Mouse (Mus musculus) hindbrain, embryonic 10.5 days (tissue): ENCODE results near the gene Rasgef1c. TPM values are rescaled to one million over a fixed set of nuclear protein-coding genes. Genes with fewer than 3 reads are reported as not detected.
A peak's percentile ranks its signal among the peaks of the same experiment; 100 is the strongest.

Experiments
- DNase-seq: peaks from one replicate; pipeline ENCODE4 v3.0.0-alpha.2; 2017; ENCODE audit warnings: low spot score
- H3K27ac ChIP-seq: fragments of 300-500 bp; sonication (generic); 2 replicates; pipeline ENCODE4 v1.5.1; 2016; ENCODE audit warnings: mild to moderate bottlenecking, moderate library complexity
- H3K27me3 ChIP-seq: fragments of 300-500 bp; sonication (generic); 2 replicates; pipeline ENCODE4 v1.6.1; 2016; ENCODE audit warnings: mild to moderate bottlenecking; ENCODE audit not compliant: poor library complexity, insufficient read depth, severe bottlenecking
- H3K36me3 ChIP-seq: fragments of 300-500 bp; sonication (generic); 2 replicates; pipeline ENCODE4 v1.6.1; 2016; ENCODE audit warnings: mild to moderate bottlenecking, moderate library complexity
- H3K4me1 ChIP-seq: fragments of 300-500 bp; sonication (generic); replicated peaks from 2 replicates; pipeline ENCODE4 v1.6.1; 2016; ENCODE audit warnings: mild to moderate bottlenecking
- H3K4me3 ChIP-seq: fragments of 300-500 bp; sonication (generic); 2 replicates; pipeline ENCODE4 v1.5.1; 2016; ENCODE audit warnings: mild to moderate bottlenecking, moderate library complexity
- H3K9me3 ChIP-seq: fragments of 300-500 bp; sonication (generic); 2 replicates; pipeline ENCODE4 v1.6.1; 2016; ENCODE audit warnings: mild to moderate bottlenecking, moderate library complexity
- WGBS: fragments of 180-500 bp; shearing (Covaris S2); methylation state at CpG from one replicate; pipeline ENCODE4 v1.1.7; 2016; 5-methylcytosine and 5-hydroxymethylcytosine counted together
- polyA plus RNA-seq: library from polyadenylated mRNA; unstranded; fragments of >200 nt; fragmentation: Nextera tagmentation; extraction: Ambion mirVana; gene quantifications from 2 replicates; pipeline ENCODE4 v1.2.1, GENCODE M21; 2016

Rasgef1c gene
- polyA plus RNA-seq, 1 experiment from 2014 or later = 3.7 TPM

DNA sequence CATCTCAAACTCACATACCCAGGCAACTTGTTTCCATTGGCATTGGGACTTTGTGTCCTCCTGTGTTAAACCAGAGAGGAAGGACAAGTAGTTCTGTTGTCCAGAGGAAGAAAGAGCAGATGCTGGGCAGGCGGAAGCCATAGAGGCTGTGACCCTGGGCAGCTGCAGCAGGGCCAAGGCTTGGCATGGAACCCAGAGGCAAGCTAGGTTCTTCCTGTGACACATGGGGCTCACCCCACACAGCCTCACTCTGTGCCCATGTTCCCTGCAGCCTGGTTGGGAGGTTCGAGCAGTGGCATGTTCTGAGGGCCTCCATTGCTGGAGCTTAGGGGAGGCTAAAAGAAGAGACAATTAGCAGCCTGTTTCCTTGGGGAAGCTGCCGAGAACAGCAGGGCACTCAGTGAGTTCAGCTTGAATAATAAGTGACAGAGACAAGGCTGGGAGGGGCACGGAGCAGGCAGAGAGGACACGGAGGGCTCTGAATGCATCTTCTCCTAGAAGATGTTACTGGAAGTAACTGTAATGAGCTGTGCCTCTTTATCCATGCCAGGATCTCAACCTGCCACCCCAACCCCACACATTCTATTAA is 29.5 kb downstream of the Rasgef1c start:
- Histone ChIP-seq H3K27ac (peak overlapping the region; percentile 71), H3K4me3 (no peak overlapping the region), H3K9me3 (no peaks in the 10 kb centered on the region), H3K27me3 (no peaks in the 10 kb centered on the region), H3K36me3 (no peaks in the 10 kb centered on the region), H3K4me1 (peaks cover 54% of the 10 kb centered on the region)
- DNase-seq = no peak
- 39% methylated on average over 5 of the region's 5 CpGs for WGBS

DNA sequence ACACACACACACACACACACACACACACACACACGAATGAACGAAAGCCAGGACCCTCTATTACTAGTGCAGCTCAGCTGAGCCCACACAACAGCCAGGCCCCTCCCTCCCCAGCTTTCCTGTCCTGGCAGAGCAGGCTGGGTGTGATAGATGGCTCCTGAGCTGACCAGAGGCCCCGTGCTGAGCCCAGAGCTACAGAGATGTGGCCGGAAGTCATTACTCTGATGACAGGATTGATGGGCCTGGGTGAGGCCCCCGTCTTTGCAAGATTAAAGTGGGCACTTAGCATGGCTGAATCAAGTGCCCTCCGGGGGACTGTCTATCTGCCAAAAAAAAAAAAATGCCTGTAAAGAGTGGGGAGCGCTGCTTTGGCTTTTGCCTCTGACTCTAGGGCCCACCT is 30.2 kb downstream of the Rasgef1c start:
- peak; percentile 51 for DNase-seq

DNA sequence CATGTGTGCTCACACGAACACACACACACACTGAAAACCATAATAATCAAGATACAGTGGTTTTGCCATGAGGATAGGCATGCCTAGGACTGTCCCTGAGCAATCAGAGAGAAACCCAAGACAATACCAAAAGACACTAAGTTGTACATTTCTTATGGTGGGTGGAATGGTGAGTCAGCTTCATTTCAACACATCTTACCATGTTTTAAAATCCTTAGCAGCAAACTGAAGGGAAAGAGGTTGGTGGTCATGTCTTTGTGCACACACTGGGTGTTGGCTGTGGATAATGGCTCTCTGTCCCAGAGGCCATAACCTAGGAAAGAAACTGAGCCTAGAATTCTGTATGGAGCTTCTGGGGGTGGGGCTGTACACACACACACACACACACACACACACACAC is 32.2 kb downstream of the Rasgef1c start:
- H3K27ac ChIP-seq = peak overlapping the region; percentile 62
- 74% methylated on average over 1 of the region's 1 CpGs for WGBS
- H3K36me3 ChIP-seq = no peaks in the 10 kb centered on the region

More for the DNA sequence above, 30.2 kb downstream of the Rasgef1c start:
- Histone ChIP-seq H3K27me3 (no peaks in the 10 kb centered on the region), H3K4me1 (peaks cover 56% of the 10 kb centered on the region), H3K27ac (peak overlapping the region; percentile 71), H3K36me3 (no peaks in the 10 kb centered on the region), H3K9me3 (no peaks in the 10 kb centered on the region), H3K4me3 (no peak overlapping the region)
- 32% methylated on average over 7 of the region's 7 CpGs for WGBS

DNA sequence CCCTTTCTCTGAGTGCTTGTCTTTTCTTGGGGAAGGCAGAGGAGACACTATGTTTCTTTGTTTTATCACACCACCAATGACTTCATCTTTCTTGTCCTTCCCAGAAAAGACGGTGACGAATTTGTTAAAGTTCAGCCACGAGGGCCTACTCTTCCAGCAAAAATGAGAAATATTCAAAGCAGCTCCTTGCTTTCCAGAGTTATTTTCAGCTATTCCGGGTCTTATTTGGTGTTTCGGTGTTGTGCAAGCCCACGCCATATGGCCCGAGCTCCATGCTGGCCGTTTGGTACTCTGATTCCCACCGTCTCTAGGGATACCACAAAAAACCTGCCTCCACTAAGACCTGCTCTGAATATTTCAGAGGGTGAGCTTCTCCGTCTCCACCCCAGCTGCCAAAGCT is 32.7 kb downstream of the Rasgef1c start:
- Histone ChIP-seq H3K4me1 (peaks cover 58% of the 10 kb centered on the region), H3K36me3 (no peaks in the 10 kb centered on the region), H3K27me3 (no peaks in the 10 kb centered on the region), H3K4me3 (no peak overlapping the region), H3K9me3 (no peaks in the 10 kb centered on the region), H3K27ac (peak overlapping the region; percentile 62)
- WGBS = 72% methylated on average over 10 of the region's 10 CpGs
- no peak for DNase-seq

More for the DNA sequence above, 32.2 kb downstream of the Rasgef1c start:
- no peak for DNase-seq
- Histone ChIP-seq H3K4me1 (peaks cover 53% of the 10 kb centered on the region), H3K27me3 (no peaks in the 10 kb centered on the region), H3K9me3 (no peaks in the 10 kb centered on the region), H3K4me3 (no peak overlapping the region)

DNA sequence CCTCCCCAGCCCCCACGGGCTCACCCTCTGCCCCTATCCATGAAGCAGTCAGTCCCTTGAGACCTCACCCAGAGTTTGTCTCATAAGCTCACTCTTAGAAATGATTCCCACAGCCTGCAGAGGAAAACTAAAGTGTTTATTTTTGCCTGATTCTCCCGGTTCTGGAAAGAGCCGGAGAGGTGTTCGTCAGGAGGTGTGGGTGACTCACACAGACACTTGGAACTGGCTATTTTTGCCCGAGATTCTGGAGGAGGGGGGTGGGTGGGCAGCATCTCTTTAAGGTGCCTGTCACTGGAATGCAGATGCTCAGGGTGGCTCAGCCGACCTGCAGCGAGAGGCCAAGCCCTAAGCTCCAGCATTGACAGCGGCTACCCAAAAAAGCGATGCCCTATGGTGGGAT is 34.8 kb downstream of the Rasgef1c start:
- H3K36me3 ChIP-seq = no peaks in the 10 kb centered on the region
- H3K27me3 ChIP-seq = no peaks in the 10 kb centered on the region
- DNase-seq = no peak
- H3K4me1 ChIP-seq = peaks cover 51% of the 10 kb centered on the region
- H3K9me3 ChIP-seq = no peaks in the 10 kb centered on the region
- H3K4me3 ChIP-seq = no peak overlapping the region
- WGBS = 82% methylated on average over 9 of the region's 9 CpGs
- 0 out of 2 replicates have a peak overlapping the region, but pooled peaks have one; percentile 62 for H3K27ac ChIP-seq

DNA sequence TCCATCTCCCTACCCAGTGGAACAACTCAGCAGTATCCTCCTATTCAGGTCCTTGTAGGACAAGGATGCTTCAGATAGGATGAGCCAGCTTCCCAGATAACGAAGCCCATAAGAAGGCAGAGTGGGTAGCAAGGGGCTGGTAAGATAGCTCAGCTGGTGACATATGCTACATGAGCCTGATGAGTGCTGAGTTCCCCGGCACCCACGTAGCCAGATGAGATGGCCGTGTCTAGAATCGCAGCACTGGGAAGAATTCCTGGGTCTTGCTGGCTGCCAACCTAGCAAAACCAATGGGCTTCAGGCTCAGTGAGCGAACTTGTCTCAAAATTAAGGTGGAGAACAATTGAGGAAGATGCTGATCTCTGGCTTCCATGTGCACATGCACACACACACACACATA is 36.1 kb downstream of the Rasgef1c start:
- 92% methylated on average over 6 of the region's 6 CpGs for WGBS
- no peaks in the 10 kb centered on the region for H3K27me3 ChIP-seq
- H3K9me3 ChIP-seq = no peaks in the 10 kb centered on the region
- H3K4me1 ChIP-seq = peaks cover 40% of the 10 kb centered on the region
- H3K36me3 ChIP-seq = no peaks in the 10 kb centered on the region
- H3K27ac ChIP-seq = no peak overlapping the region; the same call in 1 of the 2 replicates
- no peak overlapping the region for H3K4me3 ChIP-seq
- no peak for DNase-seq

DNA sequence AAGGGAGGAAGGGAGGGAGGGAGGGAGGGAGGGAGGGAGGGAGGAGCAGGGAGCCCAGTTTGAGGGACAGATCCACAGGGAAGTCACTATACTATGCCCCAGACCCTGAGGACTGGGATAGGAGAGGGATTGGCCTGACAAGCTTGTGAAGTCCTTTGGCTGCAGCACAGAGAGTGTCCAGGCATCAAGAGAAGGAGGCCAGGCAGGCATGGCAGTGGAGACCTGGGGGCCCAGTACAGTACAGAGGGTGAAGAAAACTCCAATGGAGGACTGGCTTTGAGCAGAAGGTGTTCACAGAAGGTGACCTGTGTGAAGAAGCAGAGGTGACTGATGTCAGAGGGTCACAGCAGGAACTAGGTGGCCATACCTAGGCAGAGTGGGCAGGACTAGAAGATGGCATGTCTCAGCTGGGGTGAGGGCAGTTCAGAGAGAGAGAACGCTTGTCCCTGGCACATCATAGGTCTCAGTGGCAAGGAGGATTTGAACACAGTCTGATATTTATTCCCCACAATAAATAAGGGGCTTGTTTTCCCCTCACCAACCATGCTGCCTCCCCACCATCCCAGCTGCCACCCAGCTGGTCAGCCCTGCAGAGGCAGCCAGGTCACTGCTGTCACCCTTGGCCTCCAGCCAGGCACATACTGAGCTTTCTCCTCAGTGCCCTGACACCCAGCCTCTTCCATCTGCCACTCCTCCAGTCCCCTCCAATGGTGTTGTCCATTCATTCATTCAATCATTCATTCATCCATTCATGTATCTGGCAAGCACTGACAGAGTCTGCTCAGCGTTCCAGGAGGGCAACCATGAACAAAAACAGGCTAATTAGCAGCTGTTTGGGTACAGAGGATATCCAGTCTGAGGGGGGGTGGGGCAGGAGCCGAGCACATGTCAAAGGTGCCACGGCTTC is 36.9 kb downstream of the Rasgef1c start:
- H3K36me3 ChIP-seq = no peaks in the 10 kb centered on the region
- WGBS = 51% methylated on average over 4 of the region's 4 CpGs
- H3K27me3 ChIP-seq = no peaks in the 10 kb centered on the region
- no peak overlapping the region for H3K4me3 ChIP-seq
- H3K9me3 ChIP-seq = no peaks in the 10 kb centered on the region
- peak overlapping the region; percentile 69 for H3K27ac ChIP-seq
- peaks cover 40% of the 10 kb centered on the region for H3K4me1 ChIP-seq
- peak; percentile 33 for DNase-seq

DNA sequence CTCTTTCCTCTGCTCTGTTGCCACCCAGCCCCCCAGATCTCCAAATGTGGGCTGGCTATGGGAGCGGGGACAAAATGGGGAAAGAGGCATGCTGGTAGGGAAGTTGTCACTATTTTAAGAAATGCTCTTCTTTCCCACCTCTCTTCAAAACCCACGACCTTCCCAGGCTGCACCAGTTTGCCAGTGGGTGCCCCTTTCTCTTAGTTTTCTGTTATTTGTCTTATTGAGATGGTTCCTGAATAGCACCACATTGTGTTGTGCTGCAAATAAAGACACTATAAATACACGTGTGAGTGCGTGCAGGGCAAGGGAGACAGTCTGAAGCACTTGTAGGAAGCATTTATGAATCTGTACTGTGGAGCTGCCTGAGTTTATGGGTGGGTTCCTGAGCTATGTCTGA is 41.2 kb downstream of the Rasgef1c start:
- WGBS = 78% methylated on average over 4 of the region's 4 CpGs
- peaks cover 16% of the 10 kb centered on the region for H3K4me1 ChIP-seq
- H3K4me3 ChIP-seq = no peak overlapping the region
- H3K36me3 ChIP-seq = no peaks in the 10 kb centered on the region
- no peaks in the 10 kb centered on the region for H3K9me3 ChIP-seq
- DNase-seq = no peak
- H3K27me3 ChIP-seq = no peaks in the 10 kb centered on the region
- H3K27ac ChIP-seq = no peak overlapping the region

DNA sequence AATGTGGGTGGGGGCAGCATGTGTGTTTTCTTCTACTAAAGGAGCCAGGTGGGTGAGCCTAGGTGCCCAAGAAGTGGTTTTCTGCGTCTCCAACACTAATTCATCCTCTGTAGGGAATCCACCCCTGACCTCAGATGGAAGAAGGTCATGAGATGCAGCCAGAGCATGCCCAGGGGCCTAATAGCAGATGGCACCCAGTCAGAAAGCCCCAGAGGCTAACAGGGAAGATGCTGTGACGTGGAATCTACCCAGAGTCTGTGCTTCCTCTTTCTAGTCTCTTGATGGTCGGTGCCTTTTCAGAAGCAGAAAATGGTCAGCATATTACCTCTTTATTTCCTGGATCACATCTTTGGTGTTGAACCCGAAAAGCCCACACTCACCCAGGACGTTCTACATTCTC is 42.3 kb downstream of the Rasgef1c start:
- no peaks in the 10 kb centered on the region for H3K27me3 ChIP-seq
- peaks cover 8% of the 10 kb centered on the region for H3K4me1 ChIP-seq
- DNase-seq = no peak
- 87% methylated on average over 5 of the region's 5 CpGs for WGBS
- no peaks in the 10 kb centered on the region for H3K36me3 ChIP-seq
- H3K27ac ChIP-seq = no peak overlapping the region
- H3K9me3 ChIP-seq = no peaks in the 10 kb centered on the region
- H3K4me3 ChIP-seq = no peak overlapping the region

DNA sequence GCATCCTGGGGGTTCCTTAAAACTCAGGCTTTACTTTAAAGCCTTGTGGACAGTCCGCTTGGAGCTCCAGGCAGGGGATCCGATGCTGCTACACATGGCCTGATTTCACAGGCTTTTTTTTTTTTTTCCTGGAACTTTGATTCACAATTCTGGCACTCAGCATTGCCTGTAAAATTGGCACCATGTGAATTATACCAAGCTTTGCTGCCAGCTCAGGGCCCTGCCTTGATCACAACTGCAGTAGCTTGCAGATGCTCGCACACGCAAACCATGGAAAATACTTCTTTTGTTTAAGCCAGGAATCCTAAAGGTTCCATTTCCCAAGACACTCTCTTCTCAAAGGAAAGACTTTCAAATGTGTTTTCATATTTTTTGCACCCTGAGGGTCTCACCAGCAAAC is 44.1 kb downstream of the Rasgef1c start:
- Histone ChIP-seq H3K4me3 (no peak overlapping the region), H3K27ac (no peak overlapping the region), H3K36me3 (no peaks in the 10 kb centered on the region), H3K4me1 (no peaks in the 10 kb centered on the region), H3K9me3 (no peaks in the 10 kb centered on the region), H3K27me3 (no peaks in the 10 kb centered on the region)
- 92% methylated on average over 4 of the region's 4 CpGs for WGBS
- no peak for DNase-seq

DNA sequence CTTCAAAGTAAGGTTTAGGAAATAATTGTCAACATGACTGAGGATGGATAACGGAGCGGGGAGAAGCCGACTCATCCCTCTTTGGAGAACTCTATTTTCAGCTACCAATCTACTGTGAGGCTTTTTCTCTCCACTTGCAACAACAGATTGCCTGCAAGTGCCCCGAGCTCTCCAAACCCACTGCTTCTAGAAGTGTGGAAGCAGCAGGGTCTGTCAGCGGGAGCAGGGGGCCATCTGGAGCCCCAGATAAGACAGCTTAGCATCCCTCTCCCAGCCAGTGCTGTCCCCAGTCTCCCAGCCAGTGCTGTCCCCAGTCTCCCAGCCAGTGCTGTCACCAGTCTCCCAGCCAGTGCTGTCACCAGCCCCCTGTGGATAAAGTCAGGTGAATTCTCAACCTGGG is 48.2 kb downstream of the Rasgef1c start:
- Histone ChIP-seq H3K27ac (no peak overlapping the region), H3K4me3 (no peak overlapping the region), H3K27me3 (peaks cover 2% of the 10 kb centered on the region; the same call in 1 of the 2 replicates), H3K36me3 (no peaks in the 10 kb centered on the region), H3K9me3 (no peaks in the 10 kb centered on the region), H3K4me1 (0 out of 2 replicates have a peak, but pooled peaks cover 7% of the 10 kb centered on the region)
- WGBS = 81% methylated on average over 5 of the region's 5 CpGs
- no peak for DNase-seq

DNA sequence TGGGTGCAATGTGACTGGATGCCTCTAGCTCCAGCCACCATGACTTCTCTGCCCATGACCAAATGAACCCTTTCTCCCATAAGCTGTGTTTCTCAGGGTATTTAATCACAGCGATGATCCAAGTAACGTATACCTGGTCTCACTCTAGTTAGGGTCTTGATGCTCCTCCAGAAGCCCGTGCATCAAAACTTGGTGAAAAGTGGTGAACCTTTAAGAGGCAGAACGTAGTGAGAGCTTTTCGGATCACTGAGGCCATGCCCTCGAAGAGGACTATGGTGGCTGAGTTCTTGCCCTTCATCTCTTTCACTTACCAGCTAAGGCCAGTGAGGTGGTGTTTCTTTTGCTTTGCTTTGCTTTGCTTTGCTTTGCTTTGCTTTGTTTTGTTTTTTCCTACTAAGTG is 52.0 kb downstream of the Rasgef1c start:
- Histone ChIP-seq H3K4me3 (no peak overlapping the region), H3K27me3 (peaks cover 11% of the 10 kb centered on the region), H3K36me3 (no peaks in the 10 kb centered on the region), H3K27ac (no peak overlapping the region), H3K9me3 (no peaks in the 10 kb centered on the region), H3K4me1 (0 out of 2 replicates have a peak, but pooled peaks cover 7% of the 10 kb centered on the region)
- DNase-seq = no peak
- 91% methylated on average over 6 of the region's 6 CpGs for WGBS

DNA sequence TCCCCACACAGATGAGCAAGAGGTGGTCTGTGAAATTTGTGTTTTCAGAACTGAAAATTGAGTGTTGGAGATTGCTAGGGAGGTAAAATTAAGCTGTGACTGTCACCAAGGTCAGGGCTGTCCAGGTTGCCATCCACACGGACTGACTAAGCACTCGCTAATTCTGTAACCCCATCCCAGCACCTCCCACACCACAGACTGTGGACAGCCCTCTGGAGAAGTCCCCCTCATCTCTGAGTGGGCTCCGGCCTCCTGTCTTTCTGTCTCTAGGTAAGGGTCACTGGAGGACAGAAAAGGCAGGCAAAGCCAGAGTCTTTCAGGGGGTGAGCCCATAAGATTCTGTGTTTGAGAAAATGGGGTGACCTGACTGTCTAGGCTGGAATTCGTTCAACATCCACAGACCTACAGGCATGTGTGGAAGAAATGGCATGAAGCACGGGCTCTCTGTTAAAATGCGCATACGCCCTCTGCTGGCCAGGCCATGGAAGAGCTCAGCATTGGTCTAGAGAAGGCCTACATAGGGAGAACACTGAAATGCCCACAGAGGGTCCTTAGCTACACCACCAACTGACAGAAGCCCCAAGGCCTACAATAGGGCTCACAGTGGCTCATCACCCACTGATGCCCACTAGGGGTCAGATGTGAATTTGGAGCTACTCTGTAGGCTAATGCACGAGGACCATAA is 54.1 kb downstream of the Rasgef1c start:
- peaks cover 11% of the 10 kb centered on the region for H3K27me3 ChIP-seq
- H3K36me3 ChIP-seq = no peaks in the 10 kb centered on the region
- 34% methylated on average over 8 of the region's 8 CpGs for WGBS
- H3K27ac ChIP-seq = no peak overlapping the region
- H3K4me3 ChIP-seq = no peak overlapping the region
- H3K9me3 ChIP-seq = no peaks in the 10 kb centered on the region
- 0 out of 2 replicates have a peak, but pooled peaks cover 7% of the 10 kb centered on the region for H3K4me1 ChIP-seq
- DNase-seq = peak; percentile 76
